Mouse (Mus musculus): ENCODE data around the gene Bub3.

- TF ChIP-seq EP300 (IDR thresholded peaks at IDR 0.05; ENCODE audit: low read depth) (no peak), CTCF (IDR thresholded peaks at IDR 0.05; ENCODE audit: low read depth) (no peak)
Observed at GRCm38 (mm10) chr7:131575246-131575645, 15.2 kb downstream of the Bub3 start.
